Mouse (Mus musculus): ENCODE measurements around the gene Psmc1. TPM values are rescaled to one million over a fixed set of nuclear protein-coding genes. Genes with fewer than 3 reads are reported as not detected.

Psmc1 gene
- total RNA-seq, 2 experiments from 2014 or later: 185 to 216 TPM

GRCm38 (mm10) chr12:100152466-100152865, 42.5 kb downstream of the Psmc1 start:
- Histone ChIP-seq H3K4me3 (no peak overlapping the region), H3K27ac (peak overlapping the region; percentile 62)
- no peak for TF ChIP-seq CTCF (IDR thresholded peaks at IDR 0.05)
- DNase-seq (ENCODE audit: extremely low spot score in 1 of 2, low spot score in 2 of 2): no peak
- intact Hi-C loops (cut with DNase I): loop anchor here (1.0 kb wide), 1 partner anchor 29 kb away; no protein-coding TSS in a partner anchor

- TF ChIP-seq CTCF (IDR thresholded peaks at IDR 0.05): no peak; the same call in 1 of the 2 replicates
- H3K27ac ChIP-seq: peak within 1 kb of the TSS; percentile 91
- peak within 1 kb of the TSS; percentile 70 for H3K4me3 ChIP-seq
- intact Hi-C loops (cut with DNase I): loop anchor here (1.0 kb wide), 1 partner anchor 28 kb away; no protein-coding TSS in a partner anchor
- peak; percentile 86 to 88 for DNase-seq (ENCODE audit: extremely low spot score in 1 of 2, low spot score in 2 of 2)
Observed at GRCm38 (mm10) chr12:100159261-100159975, 49.5 kb downstream of the Psmc1 start, which contains the start of gene Nrde2. Nrde2 (minus strand) TSS chr12:100159653.

- Histone ChIP-seq H3K27ac (no peak overlapping the region), H3K4me3 (no peak overlapping the region)
- DNase-seq (ENCODE audit: extremely low spot score in 1 of 2, low spot score in 2 of 2): no peak
- no peak for TF ChIP-seq CTCF (IDR thresholded peaks at IDR 0.05)
- intact Hi-C loops (cut with DNase I): loop anchor here (5.0 to 10.0 kb wide), 2 partner anchors 677 to 760 kb away; no protein-coding TSS in a partner anchor
Observed at GRCm38 (mm10) chr12:100164991-100165500, 55.1 kb downstream of the Psmc1 start.

- peak; percentile 53 to 57 for DNase-seq (ENCODE audit: extremely low spot score in 1 of 2, low spot score in 2 of 2)
- intact Hi-C loops (cut with DNase I): loop anchor here (2.0 to 10.0 kb wide), 3 partner anchors 411 to 759 kb away; no protein-coding TSS in a partner anchor
- no peak overlapping the region for H3K4me3 ChIP-seq
- peak; percentile 73 for TF ChIP-seq CTCF (IDR thresholded peaks at IDR 0.05)
- no peak overlapping the region for H3K27ac ChIP-seq
Observed at GRCm38 (mm10) chr12:100166177-100166576, 56.2 kb downstream of the Psmc1 start.

GRCm38 (mm10) chr12:100166939-100167338, 57.0 kb downstream of the Psmc1 start:
- no peak overlapping the region for H3K4me3 ChIP-seq
- peak in 1 of 2 experiments; percentile 24 for DNase-seq (ENCODE audit: extremely low spot score in 1 of 2, low spot score in 2 of 2)
- H3K27ac ChIP-seq: peak overlapping the region; percentile 44
- intact Hi-C loops (cut with DNase I): loop anchor here (2.0 to 10.0 kb wide), 3 partner anchors 410 to 758 kb away; no protein-coding TSS in a partner anchor
- no peak for TF ChIP-seq CTCF (IDR thresholded peaks at IDR 0.05)

- Histone ChIP-seq H3K4me3 (no peak overlapping the region), H3K27ac (no peak overlapping the region; the same call in 1 of the 2 replicates)
- intact Hi-C loops (cut with DNase I): loop anchor here (2.0 to 10.0 kb wide), 3 partner anchors 409 to 757 kb away; no protein-coding TSS in a partner anchor
- no peak for DNase-seq (ENCODE audit: extremely low spot score in 1 of 2, low spot score in 2 of 2)
- no peak for TF ChIP-seq CTCF (IDR thresholded peaks at IDR 0.05)
Observed at GRCm38 (mm10) chr12:100167502-100167901, 57.5 kb downstream of the Psmc1 start.

- H3K4me3 ChIP-seq: no peak overlapping the region
- peak in 1 of 2 experiments; percentile 19 for DNase-seq (ENCODE audit: extremely low spot score in 1 of 2, low spot score in 2 of 2)
- no peak for TF ChIP-seq CTCF (IDR thresholded peaks at IDR 0.05)
- no peak overlapping the region for H3K27ac ChIP-seq
- intact Hi-C loops (cut with DNase I): loop anchor here (2.0 to 10.0 kb wide), 3 partner anchors 409 to 757 kb away; no protein-coding TSS in a partner anchor
Observed at GRCm38 (mm10) chr12:100167931-100168871, 58.2 kb downstream of the Psmc1 start.

GRCm38 (mm10) chr12:100172481-100172880, 62.5 kb downstream of the Psmc1 start:
- H3K4me3 ChIP-seq: no peak overlapping the region
- intact Hi-C loops (cut with DNase I): no loop called here
- no peak for TF ChIP-seq CTCF (IDR thresholded peaks at IDR 0.05)
- H3K27ac ChIP-seq: no peak overlapping the region
- no peak for DNase-seq (ENCODE audit: extremely low spot score in 1 of 2, low spot score in 2 of 2)

Other genes starting within 250 kb of the Psmc1 start
- gene Efcab11, start 225.7 kb upstream of the Psmc1 start, total RNA-seq (2021): under 1 TPM; 0.26 to 0.34 TPM
- gene Tdp1, start 225.6 kb upstream of the Psmc1 start, total RNA-seq (2021): 10 to 100 TPM; 24.6 to 26.4 TPM
- gene Kcnk13, start 145.7 kb upstream of the Psmc1 start, total RNA-seq (2021): 10 to 100 TPM in 1 of 2 experiments, 1 to 10 TPM in 1; 6.8 to 10.4 TPM
- gene Nrde2, start 49.5 kb downstream of the Psmc1 start, total RNA-seq (2021): 10 to 100 TPM; 17.3 to 21.9 TPM
- 1,000 to 10,000 TPM; 2,238 to 2,247 TPM for gene Calm1, start 89.3 kb downstream of the Psmc1 start, total RNA-seq (2021)

Data from left cerebral cortex, adult 2 months (tissue).